Mouse (Mus musculus) mouse trophoblast stem cell (cell line): ENCODE data around the gene Stxbp3.
"Not testable (repeated sequence)": the region's sequence is repeated elsewhere in the genome, so short reads cannot be mapped to it uniquely, and the experiment has no call there.

Experiments
- in situ Hi-C, 2 experiments: fragments of 300-500 bp; cut with MseI, MboI; formaldehyde crosslinking; loops; 2 replicates in 1 of 2; 3 replicates in 1 of 2; pipeline ENCODE4 v1.15.1; 2025

The Stxbp3 gene

DNA sequence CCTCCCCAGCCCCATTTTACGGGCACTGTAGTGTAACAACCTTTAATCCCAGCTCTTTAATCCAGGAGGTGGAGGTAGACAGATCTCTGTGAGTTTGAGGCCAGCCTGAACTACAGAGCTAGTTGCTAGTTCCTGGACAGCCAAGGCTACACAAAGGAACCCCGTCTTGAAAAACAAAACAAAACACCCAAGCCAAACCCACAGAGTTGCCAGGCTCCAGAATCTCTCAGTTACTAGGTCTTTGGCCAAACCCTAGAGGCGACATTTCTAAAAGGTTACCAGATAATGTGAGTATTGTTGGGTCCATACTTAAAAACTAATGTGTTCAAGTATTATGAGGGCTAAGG lies 16.8 kb upstream of the Stxbp3 start:
- in situ Hi-C loops = no loop called here

GRCm38 (mm10) chr3:108856386-108857123 lies 16.2 kb upstream of the Stxbp3 start:
- in situ Hi-C loops = no loop called here

- in situ Hi-C loops = no loop called here
Observed at GRCm38 (mm10) chr3:108855864-108856263, 15.5 kb upstream of the Stxbp3 start.

- in situ Hi-C loops = no loop called here
Observed at GRCm38 (mm10) chr3:108855371-108855770, 15.0 kb upstream of the Stxbp3 start.

DNA sequence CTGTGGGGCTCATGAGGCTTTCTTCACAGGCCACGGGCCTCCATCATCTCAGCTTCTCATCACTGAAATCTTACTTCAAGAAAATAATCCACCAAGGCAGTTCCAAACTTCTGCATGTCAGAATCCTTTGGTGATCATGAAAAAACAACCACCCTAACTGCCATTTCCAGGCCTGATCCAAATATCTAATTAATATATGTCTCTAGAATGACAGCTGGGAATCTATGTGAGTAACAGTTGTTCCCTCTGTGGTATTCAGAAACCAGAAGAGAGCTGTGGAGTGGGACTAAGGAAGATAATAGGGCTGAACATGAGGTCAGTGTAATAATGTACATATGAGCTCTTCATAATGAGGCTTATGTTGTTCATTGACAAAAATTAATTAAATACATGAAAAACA lies 12.9 kb upstream of the Stxbp3 start:
- in situ Hi-C loops = no loop called here

DNA sequence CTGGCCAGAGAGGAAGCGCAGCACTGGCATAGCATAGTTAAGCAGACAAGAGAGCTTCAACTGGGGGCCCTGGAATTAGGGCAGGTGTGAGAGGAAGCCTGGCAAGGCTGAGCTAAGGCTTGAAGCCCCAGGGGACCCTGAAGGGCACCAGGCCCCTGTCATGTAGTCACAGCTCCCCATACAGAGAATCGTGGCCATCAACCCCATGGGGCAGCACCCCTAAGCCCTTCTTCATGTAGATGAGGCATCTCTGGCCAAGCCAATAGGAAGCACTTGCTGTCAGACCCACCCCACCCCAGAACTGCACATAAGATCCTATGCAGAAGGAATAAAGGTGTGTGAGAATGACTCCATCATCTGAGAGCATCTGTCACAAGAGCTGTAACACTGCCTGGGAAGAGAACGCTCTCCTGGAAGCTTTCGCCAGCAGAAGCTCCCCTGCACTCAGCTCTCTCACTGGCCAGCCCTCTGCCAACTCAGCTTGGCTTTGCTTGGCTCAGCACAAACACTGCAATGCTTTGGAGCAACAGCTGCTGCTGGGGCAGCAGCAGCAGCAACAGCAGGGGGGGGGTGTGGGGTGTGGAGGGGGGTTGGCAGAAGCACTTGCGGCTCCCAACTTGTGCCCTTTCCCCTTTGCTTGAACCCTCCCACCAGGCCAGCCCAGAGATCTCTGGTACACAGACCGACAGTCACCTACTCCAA lies 11.8 kb upstream of the Stxbp3 start:
- in situ Hi-C loops = no loop called here

DNA sequence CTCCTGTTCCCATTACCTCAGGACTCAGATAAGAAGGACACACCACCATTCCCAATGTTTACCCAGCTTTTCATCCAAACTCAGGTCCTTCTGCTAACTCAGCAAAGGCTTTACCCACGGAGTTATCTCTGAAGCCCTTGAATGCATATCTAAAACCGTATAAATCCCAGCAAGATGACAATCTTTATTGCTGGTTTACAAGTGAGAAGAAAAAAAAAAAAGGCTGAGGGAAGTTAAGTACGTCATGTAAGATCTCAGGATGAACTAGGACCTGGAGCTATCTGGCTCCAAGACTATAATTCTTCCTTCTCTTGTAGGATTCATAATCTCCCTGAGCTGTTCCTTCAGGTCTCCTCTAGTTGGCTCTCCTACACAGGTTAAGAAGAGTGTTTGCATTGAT lies 11.2 kb upstream of the Stxbp3 start:
- in situ Hi-C loops = no loop called here

GRCm38 (mm10) chr3:108851075-108851474 lies 10.7 kb upstream of the Stxbp3 start:
- in situ Hi-C loops = no loop called here

DNA sequence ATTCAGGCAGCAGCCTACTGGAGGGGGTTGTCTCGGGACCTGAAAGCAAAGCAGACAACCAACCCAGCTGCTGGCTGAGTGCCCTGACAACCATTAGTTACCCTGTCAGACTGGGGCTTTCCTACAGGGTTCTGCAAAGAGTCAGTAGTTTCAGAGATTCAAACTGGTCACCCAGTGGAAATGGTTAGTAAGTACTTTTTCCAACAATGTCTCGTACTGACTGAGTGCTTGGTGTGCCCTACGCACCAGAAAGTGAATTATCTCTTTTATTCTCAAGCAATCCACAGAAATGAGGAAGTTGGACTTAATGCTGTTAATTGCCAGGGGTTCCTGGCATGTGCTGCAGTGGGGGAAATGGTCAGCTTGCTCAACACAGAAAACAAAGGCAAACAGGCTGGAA lies 10.2 kb upstream of the Stxbp3 start:
- in situ Hi-C loops = no loop called here

- in situ Hi-C loops = no loop called here
Observed at GRCm38 (mm10) chr3:108846616-108847015, 6.3 kb upstream of the Stxbp3 start.

DNA sequence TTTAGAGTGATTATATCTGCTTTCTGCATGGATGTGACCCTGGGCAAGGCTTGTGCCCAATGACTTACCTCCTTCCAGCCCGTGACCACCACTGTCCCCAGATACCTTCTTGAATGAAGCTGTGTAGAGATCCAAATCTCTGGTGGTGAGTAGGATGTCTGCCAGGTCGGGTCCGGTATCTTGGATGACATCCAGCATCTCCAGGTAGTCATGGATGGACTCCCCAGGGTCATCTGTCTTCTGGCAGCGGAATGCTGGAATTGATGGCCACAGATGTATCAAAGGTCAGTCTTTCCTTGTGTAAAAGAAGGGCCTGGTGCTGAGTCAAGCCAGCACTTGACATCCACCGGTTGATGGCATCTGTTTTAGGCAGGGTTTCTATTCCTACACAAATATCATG lies 4.2 kb upstream of the Stxbp3 start:
- in situ Hi-C loops = no loop called here

- in situ Hi-C loops = no loop called here
Observed at GRCm38 (mm10) chr3:108844026-108844425, 3.7 kb upstream of the Stxbp3 start.

DNA sequence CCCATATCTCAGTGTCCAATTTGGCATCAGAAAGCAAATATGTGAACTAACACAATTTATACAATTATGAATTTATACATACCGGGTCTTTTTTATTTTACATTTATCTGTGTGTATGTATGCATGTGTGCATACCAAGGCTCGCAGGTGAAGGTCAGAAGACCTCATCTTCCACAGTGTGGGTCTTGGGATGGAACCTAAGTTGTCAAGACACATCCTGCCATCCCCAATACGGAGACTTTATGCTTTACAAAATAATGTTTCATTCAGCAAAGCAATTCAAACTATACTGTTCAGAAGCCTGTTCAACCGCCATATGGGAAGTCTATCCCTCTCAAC lies 359 bp upstream of the Stxbp3 start:
- in situ Hi-C loops = no loop called here

DNA sequence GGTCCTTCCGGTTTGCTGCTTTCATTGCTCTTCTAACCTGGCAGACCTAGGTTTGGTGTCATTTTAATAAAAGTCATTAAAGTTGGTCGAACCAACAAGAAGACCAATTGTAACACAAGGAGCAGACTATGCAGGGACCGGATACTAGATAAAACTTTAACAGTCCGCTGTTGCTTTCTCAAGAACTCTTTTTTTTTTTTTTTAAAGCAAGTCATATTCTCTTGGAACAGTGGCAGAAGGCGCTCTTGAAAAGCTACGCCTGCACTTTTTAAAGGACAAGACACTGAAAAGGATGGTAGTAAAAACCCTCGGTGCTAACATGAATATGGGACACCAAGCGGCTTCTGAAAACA lies 703 bp downstream of the Stxbp3 start:
- in situ Hi-C loops = no loop called here

GRCm38 (mm10) chr3:108838980-108839379 lies 1.3 kb downstream of the Stxbp3 start:
- in situ Hi-C loops = no loop called here

- in situ Hi-C loops = no loop called here
Observed at GRCm38 (mm10) chr3:108836931-108837330, 3.4 kb downstream of the Stxbp3 start.

DNA sequence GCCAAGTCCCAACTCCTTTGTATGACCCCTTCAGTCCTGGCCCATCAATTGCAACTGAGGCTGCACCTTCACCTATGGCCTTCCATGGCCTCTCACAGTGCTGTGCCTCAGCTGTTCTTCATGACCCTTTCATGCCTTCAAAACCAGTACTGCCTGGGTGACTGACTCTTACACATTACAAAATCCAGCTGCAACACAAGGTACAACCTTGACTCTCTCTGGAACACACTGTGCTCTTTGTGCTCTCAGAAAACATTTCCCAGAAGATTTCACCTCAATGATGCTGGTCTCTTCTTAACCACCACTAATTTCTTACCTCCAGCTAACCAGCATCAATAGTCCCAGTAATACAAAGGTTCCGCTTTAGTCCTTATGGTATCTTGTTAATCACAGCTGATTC lies 6.6 kb downstream of the Stxbp3 start:
- in situ Hi-C loops = not testable (repeated sequence)

DNA sequence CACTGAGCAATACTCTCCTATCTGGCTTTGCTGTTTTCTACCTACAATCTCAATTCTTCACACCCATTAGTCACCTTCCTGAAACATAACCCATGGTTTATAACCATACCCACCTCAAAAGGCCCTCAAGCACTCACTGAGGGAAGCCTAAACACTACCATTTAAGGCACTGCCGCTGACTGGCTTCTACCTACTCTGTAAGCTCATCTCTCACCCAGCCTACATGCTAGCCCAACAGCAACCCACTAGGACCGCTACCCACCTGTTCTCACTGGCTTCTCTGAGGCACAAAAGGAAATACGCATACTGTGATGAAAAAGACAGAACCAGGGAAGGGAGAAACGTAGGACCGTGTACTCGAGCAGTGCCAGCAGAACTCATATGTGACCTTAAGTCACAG lies 8.6 kb downstream of the Stxbp3 start:
- in situ Hi-C loops = no loop called here

DNA sequence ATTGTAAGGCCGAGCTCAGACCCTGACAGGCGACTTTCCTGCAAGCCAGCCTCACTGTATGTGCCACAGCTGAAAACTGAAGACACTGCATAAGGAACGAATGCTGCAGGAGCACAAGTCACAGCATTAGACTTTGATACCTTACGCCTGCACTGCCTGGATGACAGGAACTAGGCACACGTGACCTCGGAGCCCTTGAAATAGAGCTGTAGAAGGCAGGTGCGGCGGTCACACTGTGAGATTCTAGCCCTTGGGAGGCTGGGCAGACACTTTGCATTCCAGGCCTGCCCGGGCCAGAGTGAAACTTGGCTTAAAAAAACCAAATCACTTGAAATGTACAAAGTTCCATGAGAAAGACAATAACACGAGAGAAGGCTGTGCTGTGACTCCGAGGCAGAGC lies 9.8 kb downstream of the Stxbp3 start:
- in situ Hi-C loops = no loop called here

DNA sequence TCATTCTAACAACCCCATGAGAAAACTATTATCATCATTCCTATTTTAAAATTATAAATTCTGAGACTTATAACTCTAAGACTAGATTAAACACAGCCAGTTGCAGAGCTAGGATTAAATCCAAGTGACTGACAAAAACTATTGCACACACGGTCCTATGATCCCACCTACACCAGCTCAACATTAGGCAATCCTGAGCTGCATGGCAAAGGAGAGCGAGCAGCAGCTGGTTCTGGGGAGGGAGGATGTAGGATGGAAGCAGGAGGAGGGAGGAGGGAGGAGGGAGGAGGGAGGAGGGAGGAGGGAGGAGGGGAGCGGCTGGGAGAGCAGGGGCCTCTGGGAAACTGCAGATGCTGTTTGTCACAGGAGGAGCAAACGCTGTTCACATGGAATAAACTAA lies 24.7 kb downstream of the Stxbp3 start:
- in situ Hi-C loops = no loop called here

DNA sequence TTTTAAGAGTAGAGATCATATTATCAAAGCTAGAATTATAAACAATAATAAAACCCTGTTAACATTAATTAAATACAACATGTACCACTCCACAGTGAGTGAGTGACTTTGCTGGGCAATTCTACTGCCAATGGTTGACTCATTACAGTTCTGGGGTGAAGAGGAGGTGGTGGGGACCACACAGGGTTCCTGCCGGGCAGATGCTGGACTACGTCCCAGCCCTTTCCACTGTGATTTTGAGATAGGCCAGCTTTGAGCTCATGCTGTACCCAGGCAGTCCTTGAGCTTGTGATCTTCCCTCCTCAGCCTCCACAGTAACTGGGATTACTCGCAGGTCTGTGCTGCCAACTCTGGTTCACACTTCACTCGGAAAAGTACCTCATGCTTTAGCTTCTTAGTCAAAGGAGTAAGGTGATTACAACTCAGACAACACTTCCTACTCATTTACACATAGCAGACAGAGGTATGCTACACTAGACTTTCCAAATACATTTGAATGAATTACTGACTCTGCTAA lies 29.5 kb downstream of the Stxbp3 start:
- in situ Hi-C loops = no loop called here

GRCm38 (mm10) chr3:108805622-108806021 lies 34.7 kb downstream of the Stxbp3 start:
- in situ Hi-C loops = no loop called here

DNA sequence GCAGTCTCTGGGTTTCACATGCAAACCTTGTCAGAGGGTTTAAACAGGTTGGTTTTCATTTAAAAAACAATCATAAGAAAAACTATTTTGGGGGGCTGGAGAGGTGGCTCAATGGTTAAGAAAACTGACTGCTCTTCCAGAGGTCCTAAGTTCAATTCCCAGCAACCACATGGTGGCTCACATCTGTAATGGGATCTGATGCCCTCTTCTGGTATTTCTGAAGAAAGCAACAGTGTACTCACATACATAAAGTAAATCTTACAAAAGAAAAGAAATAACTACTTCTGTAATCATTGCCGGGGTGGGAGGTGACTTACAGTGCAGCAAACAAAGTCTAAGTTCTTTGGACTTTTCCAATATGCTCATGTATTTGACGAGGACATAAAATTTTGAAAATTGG lies 42.0 kb downstream of the Stxbp3 start:
- in situ Hi-C loops = no loop called here

DNA sequence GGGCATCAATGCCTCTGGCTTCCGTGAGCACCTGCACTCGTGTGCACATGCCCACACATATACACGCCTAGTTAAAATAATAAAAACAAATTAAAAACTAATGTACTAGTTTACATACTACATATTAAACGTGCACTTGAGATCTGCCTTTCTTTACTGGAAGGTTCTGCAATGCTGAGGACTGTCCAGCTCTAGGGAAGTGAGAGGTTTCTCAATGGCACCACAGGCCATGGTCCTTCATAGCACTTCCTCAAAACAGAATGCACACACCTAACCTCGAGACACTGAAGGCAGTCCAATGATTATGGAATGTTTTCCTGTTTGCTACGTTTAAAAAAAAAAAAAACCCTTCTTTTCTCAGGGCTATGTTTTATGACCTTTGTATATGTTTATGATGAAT lies 42.6 kb downstream of the Stxbp3 start:
- in situ Hi-C loops = no loop called here
